Mouse (Mus musculus) lung, postnatal 10 days (tissue): ENCODE measurements around the gene Gnptab.
"Not testable (repeated sequence)": the region's sequence is repeated elsewhere in the genome, so short reads cannot be mapped to it uniquely, and the experiment has no call there.

ENCODE experiments used
- DNase-seq: peaks from one replicate; pipeline ENCODE4 v3.0.0; 2021

The Gnptab gene

GRCm38 (mm10) chr10:88379013-88379885 lies at the start of gene Gnptab, which contains the start of gene Dram1:
Gene Gnptab (plus strand): TSS chr10:88379132.
Gene Dram1 (minus strand): TSS chr10:88379080.
- peak; percentile 86 for DNase-seq

- peak; percentile 42 for DNase-seq
These were observed 48.2 kb upstream of the Gnptab start for GRCm38 (mm10) chr10:88330695-88331094.

DNA sequence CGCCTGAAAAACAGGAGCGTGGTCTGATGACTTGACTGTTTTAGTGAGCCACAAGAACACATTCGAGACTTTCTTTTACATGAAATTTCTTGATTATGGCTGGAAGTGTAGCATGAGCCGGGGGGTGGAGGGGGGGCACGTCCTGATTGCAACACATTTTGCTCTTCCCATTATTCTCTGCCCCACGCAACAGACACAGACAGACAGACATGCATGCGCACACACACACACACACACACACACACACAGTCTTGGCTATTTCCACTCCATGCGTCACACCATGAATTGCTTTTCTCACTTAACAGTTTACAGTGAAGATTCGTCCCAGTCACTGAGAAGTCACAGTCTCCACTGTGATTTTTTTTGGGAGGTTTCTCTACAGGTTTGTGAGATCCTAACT lies 38.3 kb upstream of the Gnptab start:
- DNase-seq, result no peak

DNA sequence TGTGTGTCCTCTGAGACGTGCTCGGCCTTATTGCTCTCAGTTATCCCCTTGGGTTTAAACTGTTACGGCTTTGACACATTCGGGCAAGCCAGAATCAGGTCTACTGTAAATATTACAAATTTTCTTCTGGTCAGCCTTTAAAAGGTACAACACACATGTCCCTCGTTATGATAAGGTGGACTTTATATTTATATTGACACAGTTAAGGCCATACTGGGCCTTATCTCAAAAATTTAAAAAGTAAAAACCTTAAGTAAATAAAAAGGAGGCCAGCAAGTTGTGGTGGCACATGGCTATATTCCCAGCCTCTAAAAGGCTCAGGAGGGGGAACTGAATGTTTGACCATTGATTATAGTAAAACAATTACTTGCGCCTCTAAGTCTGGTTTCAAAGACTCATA lies 37.6 kb upstream of the Gnptab start:
- DNase-seq, result no peak

- DNase-seq, result no peak
These were observed 33.0 kb upstream of the Gnptab start for GRCm38 (mm10) chr10:88345899-88346401.

GRCm38 (mm10) chr10:88346454-88347245 lies 32.3 kb upstream of the Gnptab start:
- DNase-seq, result no peak

DNA sequence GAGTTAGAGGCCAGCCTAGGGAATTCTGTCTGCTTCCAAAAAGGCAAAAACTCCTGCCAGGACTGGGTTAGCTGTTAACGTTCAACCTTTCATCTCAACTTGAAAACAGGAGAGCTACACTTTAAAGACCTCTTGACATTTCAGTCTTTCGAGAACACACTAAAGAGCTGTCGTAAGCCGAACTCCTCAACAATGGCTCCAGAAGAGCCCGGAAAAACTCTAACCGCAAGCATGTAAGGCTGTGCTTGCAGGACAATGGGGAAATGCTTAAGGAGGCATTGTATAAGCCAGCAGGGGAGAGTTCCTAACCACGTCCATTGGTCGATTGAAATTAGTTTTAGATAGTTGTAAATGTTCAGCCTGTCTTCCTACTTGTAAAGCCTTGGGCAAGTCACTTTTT lies 29.1 kb upstream of the Gnptab start:
- peak; percentile 47 for DNase-seq

- no peak for DNase-seq
These were observed 28.2 kb upstream of the Gnptab start for GRCm38 (mm10) chr10:88350687-88351086.

- no peak for DNase-seq
These were observed 27.4 kb upstream of the Gnptab start for GRCm38 (mm10) chr10:88351411-88352103.

GRCm38 (mm10) chr10:88352549-88352948 lies 26.4 kb upstream of the Gnptab start:
- no peak for DNase-seq

DNA sequence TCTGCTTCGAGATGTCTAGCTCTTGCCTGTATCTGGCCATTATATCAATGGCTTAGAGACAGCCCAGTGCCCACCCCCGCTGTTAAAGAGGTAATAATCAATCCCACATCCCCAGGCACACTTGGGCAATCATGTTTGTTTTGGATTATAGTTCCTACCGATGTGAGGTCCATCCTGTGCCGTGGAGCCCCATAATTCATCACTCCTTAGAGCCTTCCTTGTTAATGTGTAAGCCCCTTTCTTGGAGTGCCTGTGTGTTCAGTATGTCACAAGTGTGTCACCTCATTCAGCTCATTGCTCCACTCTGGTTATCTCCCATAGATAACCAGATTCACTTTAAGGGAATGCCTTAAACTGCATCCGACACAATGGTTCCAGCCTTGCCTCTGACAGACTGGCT lies 24.3 kb upstream of the Gnptab start:
- DNase-seq, result no peak

DNA sequence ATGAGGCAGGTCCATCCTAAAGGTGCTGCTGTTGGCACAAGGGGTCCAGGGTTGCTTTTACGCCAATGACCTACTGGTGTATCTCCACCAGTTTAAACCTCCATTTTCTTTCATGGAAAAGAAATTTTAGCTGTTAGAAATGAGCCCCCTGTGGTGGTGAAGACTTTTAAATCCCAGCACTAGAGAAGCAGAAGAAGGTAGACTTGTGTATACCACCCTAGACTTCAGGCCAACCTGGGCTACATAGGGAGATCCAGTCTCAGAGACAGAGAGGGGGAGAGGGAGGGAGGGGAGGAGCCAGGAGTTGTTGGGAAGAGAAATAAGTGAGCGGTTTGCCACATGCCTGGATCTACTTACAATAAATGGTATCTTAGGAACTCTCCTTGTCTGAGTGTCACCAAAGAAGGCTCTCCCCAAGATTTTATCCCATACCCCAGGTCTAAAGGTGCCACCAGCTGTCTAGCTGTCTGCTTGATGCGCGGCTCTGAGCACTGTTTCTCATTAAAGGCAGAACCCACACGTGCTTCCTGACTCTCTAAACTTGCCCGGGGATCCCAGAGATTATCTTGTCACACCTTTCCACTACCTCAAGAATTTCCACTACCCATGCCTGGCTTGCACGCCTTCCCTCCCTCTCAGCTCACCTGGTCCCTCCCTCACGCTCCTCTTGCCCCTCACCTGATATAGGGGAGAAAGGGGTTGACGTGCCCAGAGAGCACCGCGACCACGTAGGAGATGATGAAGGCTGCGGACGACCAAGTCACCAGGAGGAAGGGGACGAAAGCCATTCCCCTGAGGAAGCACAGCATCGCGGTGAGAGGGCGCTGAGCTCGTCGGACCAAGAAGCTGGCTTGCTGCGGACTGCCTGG lies 22.6 kb upstream of the Gnptab start:
- DNase-seq, result no peak

GRCm38 (mm10) chr10:88356983-88357559 lies 21.9 kb upstream of the Gnptab start:
- DNase-seq, result peak; percentile 86

DNA sequence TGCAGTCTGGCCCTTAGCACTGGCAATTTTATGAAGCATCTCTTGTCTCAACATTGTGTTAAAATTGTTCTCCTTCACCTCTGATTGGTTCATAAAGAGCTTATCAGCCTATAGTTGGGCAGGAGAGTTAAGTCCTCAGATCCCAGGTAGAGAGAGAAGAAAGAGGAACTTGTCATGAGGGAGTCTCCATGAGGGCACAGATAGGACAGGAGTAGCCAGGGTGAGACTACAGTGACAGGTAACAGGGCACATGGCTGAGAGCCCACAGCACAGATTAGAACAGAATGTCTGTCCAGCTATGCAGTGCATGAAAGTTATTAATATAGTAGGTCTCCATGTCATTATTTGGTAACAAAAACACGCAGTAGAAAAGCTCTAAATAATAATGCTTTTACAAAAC lies 16.7 kb upstream of the Gnptab start:
- DNase-seq, result no peak

- DNase-seq, result no peak
These were observed 14.7 kb upstream of the Gnptab start for GRCm38 (mm10) chr10:88364221-88364620.

DNA sequence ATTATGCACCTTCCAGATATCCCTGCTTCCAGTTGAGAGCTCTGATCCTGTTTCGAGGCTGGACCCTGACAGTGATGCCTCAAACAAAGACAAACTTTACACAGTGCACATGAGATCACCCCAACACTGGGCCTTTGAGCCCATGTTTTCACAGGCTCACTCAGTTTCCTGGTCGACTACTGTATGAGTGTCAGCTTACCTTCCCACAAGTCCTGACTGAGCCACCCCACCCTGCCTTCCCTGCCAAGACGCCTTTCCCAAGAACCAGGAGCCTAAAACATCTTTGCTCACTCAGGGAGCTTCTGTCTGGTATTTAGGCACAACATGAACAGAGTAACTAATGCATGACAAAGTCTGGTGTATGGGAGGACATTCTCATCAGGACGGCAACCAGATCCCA lies 9.7 kb upstream of the Gnptab start:
- DNase-seq, result no peak

DNA sequence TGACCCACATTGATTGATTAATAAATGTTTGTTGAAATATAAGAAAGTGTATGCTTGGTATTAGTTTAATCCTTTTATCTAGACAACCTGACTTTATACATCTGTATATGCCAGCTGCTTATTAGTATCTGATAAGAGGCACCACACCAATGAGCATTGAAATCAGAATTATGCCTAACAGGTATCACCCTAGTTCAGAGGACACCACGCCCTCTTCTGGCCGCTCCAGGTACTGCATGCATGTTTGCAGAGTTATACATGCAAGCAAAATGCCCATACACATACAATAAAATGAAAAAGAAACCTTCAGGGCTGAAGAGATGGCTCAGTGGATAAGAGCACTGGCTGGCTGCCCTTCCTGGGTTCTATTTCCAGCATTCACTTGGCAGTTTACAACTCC lies 7.1 kb upstream of the Gnptab start:
- peak; percentile 51 for DNase-seq

DNA sequence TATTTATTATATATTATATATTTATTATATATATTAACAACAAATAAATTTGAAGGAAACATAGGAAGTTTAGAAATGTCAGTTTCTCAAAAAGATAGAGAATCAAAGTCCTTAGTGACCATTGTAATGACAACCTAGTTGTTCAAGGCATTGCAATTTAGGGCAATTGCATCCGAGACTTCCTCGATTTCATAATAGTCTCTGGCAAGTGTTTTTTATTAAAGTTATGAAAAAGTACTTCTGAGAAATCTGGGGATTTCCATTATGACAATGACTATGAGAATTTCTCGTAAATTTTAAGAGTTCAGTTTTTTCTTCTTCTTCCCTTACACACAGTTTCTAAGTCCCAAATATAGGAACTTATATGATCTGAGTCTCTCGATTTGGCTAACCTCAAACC lies 6.5 kb upstream of the Gnptab start:
- DNase-seq, result no peak

GRCm38 (mm10) chr10:88372945-88373344 lies 6.0 kb upstream of the Gnptab start:
- not testable (repeated sequence) for DNase-seq

- DNase-seq, result no peak
These were observed 3.9 kb upstream of the Gnptab start for GRCm38 (mm10) chr10:88374984-88375383.

GRCm38 (mm10) chr10:88376770-88377169 lies 2.2 kb upstream of the Gnptab start:
- peak; percentile 94 for DNase-seq

DNA sequence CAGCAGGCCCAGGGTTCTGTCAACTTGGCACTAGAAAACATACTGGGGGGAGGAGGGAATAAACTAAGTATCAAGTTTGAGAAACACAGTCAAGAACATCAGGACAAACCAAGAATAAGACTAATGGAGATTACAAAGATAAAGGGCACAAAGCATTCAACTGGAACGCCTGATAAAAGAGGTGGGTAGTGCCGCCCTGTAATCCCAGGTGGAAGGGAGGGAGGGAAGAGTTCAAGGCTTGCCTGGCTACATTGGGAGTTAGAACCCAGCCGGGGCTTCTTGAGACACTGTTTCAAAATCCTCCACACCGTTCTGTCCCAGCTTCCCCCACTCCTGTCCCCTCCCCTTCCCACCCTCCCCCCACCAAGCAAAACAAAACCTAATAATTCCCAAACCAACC lies 1.3 kb upstream of the Gnptab start:
- DNase-seq, result no peak
